Mouse (Mus musculus) right cerebral cortex, postnatal 25 days (tissue): Measurements from ENCODE around the gene AC161166.1.
A peak's percentile ranks its signal among the peaks of the same experiment; 100 is the strongest.

Experiments
- DNase-seq: peaks from one replicate; pipeline ENCODE4 v3.0.0; 2022

The AC161166.1 gene

GRCm38 (mm10) chr7:24512355-24512754 lies at the start of gene AC161166.1:
Gene AC161166.1, minus strand, starts transcription at chr7:24512455.
- DNase-seq: no peak

- no peak for DNase-seq
Measured at GRCm38 (mm10) chr7:24561450-24561849, 49.2 kb upstream of the AC161166.1 start.

GRCm38 (mm10) chr7:24555786-24556185 lies 43.5 kb upstream of the AC161166.1 start:
- no peak for DNase-seq

GRCm38 (mm10) chr7:24551985-24552759 lies 39.9 kb upstream of the AC161166.1 start:
- no peak for DNase-seq

- no peak for DNase-seq
Measured at GRCm38 (mm10) chr7:24547534-24548036, 35.3 kb upstream of the AC161166.1 start.

- DNase-seq: peak; percentile 99
Measured at GRCm38 (mm10) chr7:24546634-24547389, 34.6 kb upstream of the AC161166.1 start.

- DNase-seq: no peak
Measured at GRCm38 (mm10) chr7:24546068-24546614, 33.9 kb upstream of the AC161166.1 start, which contains the start of the genes Pinlyp and Xrcc1. Gene Pinlyp, minus strand, starts transcription at chr7:24546118. Gene Xrcc1, plus strand, starts transcription at chr7:24546289.

GRCm38 (mm10) chr7:24544506-24544905 lies 32.3 kb upstream of the AC161166.1 start:
- DNase-seq: no peak

GRCm38 (mm10) chr7:24539686-24540085 lies 27.4 kb upstream of the AC161166.1 start:
- DNase-seq: no peak

GRCm38 (mm10) chr7:24538701-24539100 lies 26.4 kb upstream of the AC161166.1 start:
- DNase-seq: no peak

- DNase-seq: peak; percentile 45
Measured at GRCm38 (mm10) chr7:24538154-24538553, 25.9 kb upstream of the AC161166.1 start.

GRCm38 (mm10) chr7:24537591-24537990 lies 25.3 kb upstream of the AC161166.1 start:
- no peak for DNase-seq

- DNase-seq: no peak
Measured at GRCm38 (mm10) chr7:24537081-24537480, 24.8 kb upstream of the AC161166.1 start.

GRCm38 (mm10) chr7:24534301-24534700 lies 22.0 kb upstream of the AC161166.1 start:
- no peak for DNase-seq

- no peak for DNase-seq
Measured at GRCm38 (mm10) chr7:24533806-24534205, 21.6 kb upstream of the AC161166.1 start.

- DNase-seq: no peak
Measured at GRCm38 (mm10) chr7:24533031-24533571, 20.8 kb upstream of the AC161166.1 start.

- DNase-seq: peak; percentile 82
Measured at GRCm38 (mm10) chr7:24531211-24531971, 19.1 kb upstream of the AC161166.1 start.

- DNase-seq: peak; percentile 99
Measured at GRCm38 (mm10) chr7:24530062-24530931, 18.0 kb upstream of the AC161166.1 start, which contains the start of gene Irgq. Gene Irgq, plus strand, starts transcription at chr7:24530689.

- DNase-seq: no peak
Measured at GRCm38 (mm10) chr7:24529580-24529979, 17.3 kb upstream of the AC161166.1 start.

- DNase-seq: no peak
Measured at GRCm38 (mm10) chr7:24528861-24529260, 16.6 kb upstream of the AC161166.1 start.
